Mouse (Mus musculus) spleen, adult 2 months (tissue): ENCODE results near the gene Evc.

Experiments used
- CTCF ChIP-seq: fragments of 200-500 bp; IDR thresholded peaks from 2 replicates; pipeline ENCODE4 v1.5.1; 2011; ENCODE audit warnings: mild to moderate bottlenecking, inconsistent platforms; ENCODE audit not compliant: insufficient read depth, insufficient read length, insufficient replicate concordance; ENCODE audit errors: extremely low read depth
- POLR2A ChIP-seq: fragments of 200-500 bp; IDR thresholded peaks from 2 replicates; pipeline ENCODE4 v1.6.1; 2011; ENCODE audit warnings: low read depth, low read length, inconsistent platforms

- TF ChIP-seq POLR2A (no peak), CTCF (no peak)
Measured at GRCm38 (mm10) chr5:37256823-37257222, 79.9 kb downstream of the Evc start.
